Mouse (Mus musculus) stomach, postnatal 0 days (tissue): ENCODE measurements at regions not wholly inside any gene's neighbourhood (a gene's known extent, or its start where the extent isn't known, plus 50 kb on each side); places are given as distances from the start of the nearest gene placed in this dataset.

Experiments used
- CTCF ChIP-seq: IDR thresholded peaks from 2 replicates; pipeline ENCODE4 v1.5.1; 2016; ENCODE audit warnings: antibody characterized with exemption, low read depth, mild to moderate bottlenecking, moderate library complexity
- EP300 ChIP-seq: optimal IDR thresholded peaks from 2 replicates; pipeline ENCODE3; 2016; ENCODE audit warnings: antibody characterized with exemption

- TF ChIP-seq CTCF (no peak), EP300 (no peak)
These were observed 76.8 kb upstream of the Kcnj15 start for GRCm38 (mm10) chr16:95180562-95180961.
